Mouse (Mus musculus) stomach, postnatal 0 days (tissue): ENCODE measurements at regions not wholly inside any gene's neighbourhood (a gene's known extent, or its start where the extent isn't known, plus 50 kb on each side); places are given as distances from the start of the nearest gene placed in this dataset.

ENCODE experiments used
- CTCF ChIP-seq: IDR thresholded peaks from 2 replicates; pipeline ENCODE4 v1.5.1; 2016; ENCODE audit warnings: antibody characterized with exemption, low read depth, mild to moderate bottlenecking, moderate library complexity
- EP300 ChIP-seq: optimal IDR thresholded peaks from 2 replicates; pipeline ENCODE3; 2016; ENCODE audit warnings: antibody characterized with exemption

DNA sequence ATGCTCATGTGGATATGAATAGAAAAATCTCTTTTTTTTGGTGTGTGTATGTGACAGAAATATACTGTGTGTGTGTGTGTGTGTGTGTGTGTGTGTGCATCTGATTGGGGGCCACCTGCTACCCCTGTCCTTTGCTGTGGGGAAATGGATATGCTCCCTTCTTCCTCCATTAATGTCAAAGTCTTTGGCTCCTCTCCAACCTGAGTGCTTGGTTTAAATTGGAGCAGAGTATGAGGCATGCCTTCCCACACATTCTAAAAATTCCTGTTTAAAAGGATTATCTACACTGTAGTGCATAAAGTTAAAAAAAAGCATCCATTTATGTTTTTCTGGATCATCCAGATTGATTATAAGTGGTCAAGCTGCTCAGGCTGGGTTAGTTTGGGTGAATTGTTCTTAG, 68.7 kb upstream of the Lrrc55 start:
- no peak for TF ChIP-seq CTCF
- TF ChIP-seq EP300: no peak
